Mouse (Mus musculus) hindbrain, postnatal 0 days (tissue): ENCODE results near the gene Phkb. TPM values are rescaled to one million over a fixed set of nuclear protein-coding genes. Genes with fewer than 3 reads are reported as not detected.
"Not testable (repeated sequence)": the region's sequence is repeated elsewhere in the genome, so short reads cannot be mapped to it uniquely, and the experiment has no call there.

ENCODE experiments used
- ATAC-seq: fragments of 200-750 bp; cut with Nextera tagmentation; 2 replicates; pipeline ENCODE4 v1.8.0; 2017; ENCODE audit warnings: mild to moderate bottlenecking, moderate TSS enrichment, moderate library complexity
- DNase-seq: peaks from one replicate; pipeline ENCODE4 v3.0.0-alpha.2; 2015; ENCODE audit warnings: low spot score
- H3K27ac ChIP-seq: fragments of 300-500 bp; sonication (generic); 2 replicates; pipeline ENCODE4 v1.5.1; 2014; ENCODE audit warnings: mild to moderate bottlenecking
- H3K27me3 ChIP-seq: fragments of 300-500 bp; sonication (generic); 2 replicates; pipeline ENCODE4 v1.6.1; 2014; ENCODE audit warnings: low read length, mixed read lengths; ENCODE audit not compliant: insufficient read depth
- H3K36me3 ChIP-seq: fragments of 300-500 bp; sonication (generic); 2 replicates; pipeline ENCODE4 v1.6.1; 2014; ENCODE audit warnings: low read length, mixed read lengths; ENCODE audit not compliant: insufficient read depth
- H3K4me1 ChIP-seq: fragments of 300-500 bp; sonication (generic); 2 replicates; pipeline ENCODE4 v1.6.1; 2014; ENCODE audit warnings: antibody characterized with exemption, low read length, mixed read lengths; ENCODE audit not compliant: insufficient read depth
- H3K4me2 ChIP-seq: fragments of 300-500 bp; sonication (generic); 2 replicates; pipeline ENCODE4 v1.6.1; 2014; ENCODE audit warnings: low read depth, mild to moderate bottlenecking, low read length, moderate library complexity, mixed read lengths
- H3K4me3 ChIP-seq: fragments of 300-500 bp; sonication (generic); 2 replicates; pipeline ENCODE4 v1.5.1; 2014; ENCODE audit warnings: low read length
- H3K9ac ChIP-seq: fragments of 300-500 bp; sonication (generic); replicated peaks from 2 replicates; pipeline ENCODE4 v1.6.1; 2014; ENCODE audit warnings: mild to moderate bottlenecking, low read length, moderate library complexity, mixed read lengths
- H3K9me3 ChIP-seq: fragments of 300-500 bp; sonication (generic); 2 replicates; pipeline ENCODE4 v1.6.1; 2016; ENCODE audit warnings: low read length, mixed read lengths
- CTCF ChIP-seq: IDR thresholded peaks from 2 replicates; pipeline ENCODE4 v1.5.1; 2016; ENCODE audit warnings: antibody characterized with exemption, control low read depth, low read depth
- WGBS: fragments of 180-500 bp; shearing (Covaris S2); extraction: QIAGEN DNeasy Blood & Tissue Kit; methylation state at CpG from one replicate; pipeline ENCODE4 v1.1.7; 2014; 5-methylcytosine and 5-hydroxymethylcytosine counted together
- polyA plus RNA-seq: library from polyadenylated mRNA; unstranded; fragments of >200 nt; fragmentation: Nextera tagmentation; extraction: Ambion mirVana; gene quantifications from 2 replicates; pipeline ENCODE4 v1.2.1, GENCODE M21; 2015
- total RNA-seq: library from RNA; depleted of rRNA; stranded (reverse); fragments of >200 nt; gene quantifications from 2 replicates; pipeline ENCODE4 v1.2.3, GENCODE M21; 2014

The Phkb gene
- total and polyA plus RNA-seq, 2 experiments from 2014 or later = 31.8 to 34.7 TPM

DNA sequence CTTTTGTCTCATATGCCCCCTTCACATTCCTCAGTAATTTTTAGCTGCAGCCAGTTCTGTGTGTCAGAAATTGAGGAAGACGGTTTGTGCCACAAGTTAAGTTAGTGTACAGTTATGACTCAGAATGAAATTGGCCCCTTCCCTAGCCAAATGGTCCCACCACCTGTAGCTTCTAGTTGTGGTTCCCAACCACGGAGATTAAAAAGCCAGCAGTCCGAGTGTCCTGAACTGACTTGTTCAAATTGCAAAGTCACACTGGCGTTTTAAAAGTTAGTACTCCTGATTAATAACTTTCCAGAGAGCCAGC lies 683 bp downstream of the Phkb start:
- DNase-seq = peak; percentile 7
- 11% methylated on average over 4 of the region's 4 CpGs for WGBS

GRCm38 (mm10) chr8:85845887-85846286 lies 5.1 kb downstream of the Phkb start:
- H3K27me3 ChIP-seq = no peaks in the 10 kb centered on the region
- no peak overlapping the region for H3K9ac ChIP-seq
- DNase-seq (no peak), ATAC-seq (no peak)
- H3K4me1 ChIP-seq = peaks cover 3% of the 10 kb centered on the region; the same call in 1 of the 2 replicates
- no peak overlapping the region for H3K4me3 ChIP-seq
- TF ChIP-seq CTCF = no peak
- no peaks in the 10 kb centered on the region for H3K9me3 ChIP-seq
- no peak overlapping the region for H3K4me2 ChIP-seq
- H3K27ac ChIP-seq = no peak overlapping the region
- H3K36me3 ChIP-seq = no peaks in the 10 kb centered on the region

More for the DNA sequence above, 683 bp downstream of the Phkb start:
- Histone ChIP-seq H3K4me1 (peaks cover 13% of the 10 kb centered on the region), H3K4me3 (peak overlapping the region; percentile 90), H3K27ac (peak overlapping the region; percentile 97), H3K27me3 (no peaks in the 10 kb centered on the region), H3K9me3 (no peaks in the 10 kb centered on the region), H3K36me3 (peaks cover 4% of the 10 kb centered on the region; the same call in 1 of the 2 replicates), H3K9ac (peak overlapping the region; percentile 96), H3K4me2 (peak overlapping the region; percentile 89)
- no peak for ATAC-seq
- TF ChIP-seq CTCF = no peak

GRCm38 (mm10) chr8:85854220-85855123 lies 13.7 kb downstream of the Phkb start:
- no peak overlapping the region for H3K9ac ChIP-seq
- 90% methylated on average over 19 of the region's 19 CpGs for WGBS
- no peak for ATAC-seq

DNA sequence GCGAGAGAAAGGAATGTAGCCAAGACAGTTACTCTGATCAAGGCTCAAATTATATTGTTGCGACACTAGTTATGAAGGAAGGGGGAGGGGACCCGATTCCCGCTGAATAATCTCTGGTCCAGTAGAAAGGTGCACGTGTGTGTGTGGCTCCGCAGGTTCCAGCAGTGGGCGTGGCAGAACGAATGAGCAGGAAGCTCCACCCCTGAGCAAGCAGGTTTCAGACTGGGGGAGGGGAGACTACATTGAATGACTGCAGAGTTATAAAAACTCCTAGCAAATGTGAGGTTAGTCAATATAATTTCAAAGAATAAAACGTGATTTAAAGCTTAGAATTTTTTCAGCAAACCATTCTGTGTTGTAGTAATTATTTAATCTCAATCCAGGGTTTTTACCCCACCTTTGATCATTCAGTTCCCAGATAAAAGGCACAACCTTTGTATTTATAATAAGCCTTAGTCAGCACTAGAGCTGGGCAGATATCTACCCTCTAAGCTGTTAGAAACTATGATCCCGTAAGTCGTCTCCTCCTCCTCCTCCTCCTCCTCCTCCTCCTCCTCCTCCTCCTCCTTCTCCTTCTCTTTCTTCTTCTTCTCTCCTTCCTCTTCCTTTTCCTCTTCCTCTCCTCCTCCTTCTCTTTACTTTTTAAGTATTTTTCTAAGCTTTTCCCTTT lies 16.6 kb downstream of the Phkb start:
- not testable (repeated sequence) for DNase-seq, H3K27me3 ChIP-seq, H3K36me3 ChIP-seq, H3K9ac ChIP-seq, ATAC-seq, H3K9me3 ChIP-seq, H3K4me2 ChIP-seq, H3K4me3 ChIP-seq, H3K4me1 ChIP-seq, H3K27ac ChIP-seq
- WGBS = 50% methylated on average over 11 of the region's 11 CpGs

More at GRCm38 (mm10) chr8:85854220-85855123, 13.7 kb downstream of the Phkb start:
- H3K27ac ChIP-seq = no peak overlapping the region
- TF ChIP-seq CTCF = no peak
- no peaks in the 10 kb centered on the region for H3K27me3 ChIP-seq
- no peak for DNase-seq
- H3K4me2 ChIP-seq = no peak overlapping the region
- no peaks in the 10 kb centered on the region for H3K36me3 ChIP-seq
- no peak overlapping the region for H3K4me3 ChIP-seq
- H3K4me1 ChIP-seq = no peaks in the 10 kb centered on the region
- H3K9me3 ChIP-seq = no peaks in the 10 kb centered on the region

DNA sequence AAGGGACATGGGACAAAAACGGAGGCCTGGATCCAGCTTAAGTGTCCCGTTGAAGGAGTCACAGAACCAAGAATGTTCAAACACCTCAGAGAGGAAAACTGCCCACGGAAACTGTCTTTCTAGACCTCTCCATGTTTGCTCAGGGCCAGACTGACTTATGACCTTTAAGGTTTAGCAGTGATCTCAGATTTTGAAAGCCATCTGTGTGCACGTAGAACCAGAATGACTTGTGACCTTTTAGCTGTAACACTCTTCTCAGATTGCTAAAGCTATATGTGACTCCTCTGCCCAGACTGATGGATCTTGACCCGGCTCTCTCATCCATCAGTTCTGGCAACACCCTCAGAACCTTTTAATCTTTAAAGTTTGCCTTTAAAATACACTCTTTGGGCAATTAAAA lies 19.9 kb downstream of the Phkb start:
- Histone ChIP-seq H3K27ac (no peak overlapping the region), H3K4me3 (no peak overlapping the region), H3K4me1 (no peaks in the 10 kb centered on the region), H3K36me3 (no peaks in the 10 kb centered on the region), H3K4me2 (no peak overlapping the region), H3K27me3 (no peaks in the 10 kb centered on the region), H3K9ac (no peak overlapping the region), H3K9me3 (no peaks in the 10 kb centered on the region)
- no peak for ATAC-seq
- no peak for DNase-seq
- WGBS = 86% methylated on average over 5 of the region's 5 CpGs
- TF ChIP-seq CTCF = no peak

DNA sequence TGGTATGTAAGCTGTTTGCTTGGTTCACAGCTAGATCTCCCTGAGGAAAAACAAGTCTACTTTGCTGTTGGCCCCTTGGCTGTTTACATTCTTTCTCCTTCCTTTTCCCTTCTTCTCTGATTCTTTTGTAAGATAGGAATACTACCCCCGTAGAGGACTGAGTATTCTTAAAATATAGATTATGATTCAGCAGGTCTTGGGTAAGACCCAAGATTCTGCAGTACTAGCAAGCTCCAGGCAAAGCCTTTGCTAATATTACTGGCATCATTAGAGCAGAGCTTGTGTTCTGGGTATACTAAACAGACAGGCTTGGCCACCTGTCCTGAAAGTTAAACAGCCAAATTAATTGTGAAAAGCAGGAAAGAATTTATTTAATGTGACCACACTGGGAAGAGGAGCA lies 21.6 kb downstream of the Phkb start:
- H3K9ac ChIP-seq = no peak overlapping the region
- no peak overlapping the region for H3K27ac ChIP-seq
- TF ChIP-seq CTCF = no peak
- no peak overlapping the region for H3K4me3 ChIP-seq
- H3K27me3 ChIP-seq = no peaks in the 10 kb centered on the region
- no peak overlapping the region for H3K4me2 ChIP-seq
- H3K4me1 ChIP-seq = no peaks in the 10 kb centered on the region
- ATAC-seq = no peak
- no peak for DNase-seq
- H3K36me3 ChIP-seq = no peaks in the 10 kb centered on the region
- 81% methylated on average over 1 of the region's 1 CpGs for WGBS
- no peaks in the 10 kb centered on the region for H3K9me3 ChIP-seq

DNA sequence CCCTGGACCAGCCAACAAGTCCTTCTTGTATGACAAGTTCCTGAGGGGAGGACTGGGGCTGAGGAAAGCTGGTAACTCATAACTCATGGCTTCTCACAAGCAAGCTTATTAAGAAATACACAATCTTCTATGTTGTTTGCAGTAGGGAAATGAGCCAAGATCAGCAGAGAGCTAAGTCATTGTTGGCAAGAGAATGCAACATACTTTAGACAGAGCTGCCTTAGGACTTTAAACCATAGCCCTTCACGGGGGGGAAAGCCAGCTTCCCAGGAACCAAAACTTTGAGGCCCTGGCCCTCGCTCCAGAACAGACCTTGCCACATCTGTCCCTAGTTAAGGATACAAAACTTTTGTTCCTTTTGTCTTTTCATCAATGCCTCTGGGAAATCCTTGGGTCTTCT lies 30.9 kb downstream of the Phkb start:
- no peaks in the 10 kb centered on the region for H3K9me3 ChIP-seq
- H3K9ac ChIP-seq = no peak overlapping the region
- no peaks in the 10 kb centered on the region for H3K4me1 ChIP-seq
- H3K4me2 ChIP-seq = no peak overlapping the region
- WGBS = 59% methylated on average over 2 of the region's 2 CpGs
- TF ChIP-seq CTCF = no peak
- ATAC-seq (no peak), DNase-seq (peak; percentile 29)
- H3K4me3 ChIP-seq = no peak overlapping the region
- no peaks in the 10 kb centered on the region for H3K27me3 ChIP-seq
- peak overlapping the region; percentile 5; the same call in 1 of the 2 replicates for H3K27ac ChIP-seq
- no peaks in the 10 kb centered on the region for H3K36me3 ChIP-seq
